Mouse (Mus musculus) embryonic facial prominence, embryonic 14.5 days (tissue): ENCODE measurements at regions not wholly inside any gene's neighbourhood (a gene's known extent, or its start where the extent isn't known, plus 50 kb on each side); places are given as distances from the start of the nearest gene placed in this dataset.

Experiments
- ATAC-seq: fragments of 200-750 bp; cut with Nextera tagmentation; 2 replicates; pipeline ENCODE4 v1.8.0; 2017; ENCODE audit warnings: low read depth, moderate number of reproducible peaks, moderate TSS enrichment
- DNase-seq: peaks from one replicate; pipeline ENCODE4 v3.0.0-alpha.2; 2015; ENCODE audit warnings: low spot score
- H3K27ac ChIP-seq: fragments of 300-500 bp; sonication (generic); replicated peaks from 2 replicates; pipeline ENCODE4 v1.5.1; 2014; ENCODE audit warnings: low read depth, mild to moderate bottlenecking, low read length, moderate library complexity
- H3K27me3 ChIP-seq: fragments of 300-500 bp; sonication (generic); replicated peaks from 2 replicates; pipeline ENCODE4 v1.6.1; 2014; ENCODE audit warnings: low read length; ENCODE audit not compliant: control insufficient read depth, insufficient read depth
- H3K36me3 ChIP-seq: fragments of 300-500 bp; sonication (generic); 2 replicates; pipeline ENCODE4 v1.6.1; 2014; ENCODE audit warnings: low read length, mixed read lengths; ENCODE audit not compliant: control insufficient read depth, insufficient read depth
- H3K4me1 ChIP-seq: fragments of 300-500 bp; sonication (generic); 2 replicates; pipeline ENCODE4 v1.6.1; 2014; ENCODE audit warnings: antibody characterized with exemption, low read length; ENCODE audit not compliant: control insufficient read depth, insufficient read depth
- H3K4me2 ChIP-seq: fragments of 300-500 bp; sonication (generic); 2 replicates; pipeline ENCODE4 v1.6.1; 2014; ENCODE audit warnings: low read depth, mild to moderate bottlenecking, low read length, moderate library complexity, mixed read lengths
- H3K4me3 ChIP-seq: fragments of 300-500 bp; sonication (generic); 2 replicates; pipeline ENCODE4 v1.5.1; 2014; ENCODE audit warnings: low read depth, mild to moderate bottlenecking, low read length
- H3K9ac ChIP-seq: fragments of 300-500 bp; sonication (generic); 2 replicates; pipeline ENCODE4 v1.6.1; 2014; ENCODE audit warnings: low read depth, mild to moderate bottlenecking, low read length, moderate library complexity, mixed read lengths
- H3K9me3 ChIP-seq: fragments of 300-500 bp; sonication (generic); 2 replicates; pipeline ENCODE4 v1.6.1; 2016; ENCODE audit warnings: low read length; ENCODE audit not compliant: control insufficient read depth
- WGBS: fragments of 180-500 bp; shearing (Covaris S2); extraction: QIAGEN DNeasy Blood & Tissue Kit; methylation state at CpG from one replicate; pipeline ENCODE4 v1.1.7; 2014; 5-methylcytosine and 5-hydroxymethylcytosine counted together

DNA sequence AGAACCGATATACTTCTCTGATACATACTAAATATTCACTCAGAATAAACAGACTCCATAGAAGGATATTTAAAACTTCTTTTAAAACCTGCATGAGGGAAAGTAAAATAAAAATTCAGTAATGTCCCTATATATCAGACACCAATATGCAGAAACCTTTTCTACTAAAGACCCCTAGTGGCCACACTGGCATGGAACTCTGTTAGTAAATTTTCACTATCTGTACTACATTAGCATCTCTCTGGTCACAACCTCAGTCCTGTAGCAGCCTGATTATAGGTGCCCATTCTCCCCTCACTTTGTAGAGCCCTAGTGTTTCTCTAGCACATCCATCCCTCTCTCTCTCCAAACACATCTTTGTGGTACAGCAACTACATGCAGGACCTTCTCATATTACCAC is 970.3 kb downstream of the Cdh11 start:
- 93% methylated on average over 1 of the region's 1 CpGs for WGBS
- H3K27me3 ChIP-seq, result no peaks in the 10 kb centered on the region
- H3K27ac ChIP-seq, result no peak overlapping the region
- no peak overlapping the region for H3K4me2 ChIP-seq
- no peak overlapping the region for H3K4me3 ChIP-seq
- H3K4me1 ChIP-seq, result no peaks in the 10 kb centered on the region
- no peak for DNase-seq
- H3K9ac ChIP-seq, result no peak overlapping the region
- no peaks in the 10 kb centered on the region for H3K36me3 ChIP-seq
- no peak for ATAC-seq
- H3K9me3 ChIP-seq, result no peaks in the 10 kb centered on the region

DNA sequence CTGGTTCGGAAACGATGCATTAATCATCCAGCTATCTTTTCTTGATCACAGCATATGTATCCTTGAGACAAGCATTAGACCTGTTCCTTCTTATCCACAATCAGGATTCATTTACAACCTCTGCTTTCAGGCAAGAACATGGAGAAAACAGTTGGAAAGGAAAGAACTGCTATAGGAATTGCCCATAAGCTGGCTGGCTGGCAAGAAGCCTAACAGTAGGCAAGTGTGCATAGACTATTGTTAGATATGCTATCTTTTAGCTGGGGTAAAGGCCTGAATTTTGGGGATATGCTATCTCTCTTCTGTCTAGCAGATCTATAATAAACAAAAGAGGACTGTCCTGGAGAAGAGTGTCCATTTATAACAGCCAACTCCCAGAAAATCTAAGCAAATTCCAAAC is 981.9 kb downstream of the Cdh11 start:
- 77% methylated on average over 2 of the region's 2 CpGs for WGBS
- no peak overlapping the region for H3K4me2 ChIP-seq
- no peak for ATAC-seq
- no peak overlapping the region for H3K4me3 ChIP-seq
- H3K27me3 ChIP-seq, result no peaks in the 10 kb centered on the region
- no peak overlapping the region for H3K9ac ChIP-seq
- H3K9me3 ChIP-seq, result no peaks in the 10 kb centered on the region
- H3K36me3 ChIP-seq, result no peaks in the 10 kb centered on the region
- no peak overlapping the region for H3K27ac ChIP-seq
- DNase-seq, result no peak
- H3K4me1 ChIP-seq, result no peaks in the 10 kb centered on the region

DNA sequence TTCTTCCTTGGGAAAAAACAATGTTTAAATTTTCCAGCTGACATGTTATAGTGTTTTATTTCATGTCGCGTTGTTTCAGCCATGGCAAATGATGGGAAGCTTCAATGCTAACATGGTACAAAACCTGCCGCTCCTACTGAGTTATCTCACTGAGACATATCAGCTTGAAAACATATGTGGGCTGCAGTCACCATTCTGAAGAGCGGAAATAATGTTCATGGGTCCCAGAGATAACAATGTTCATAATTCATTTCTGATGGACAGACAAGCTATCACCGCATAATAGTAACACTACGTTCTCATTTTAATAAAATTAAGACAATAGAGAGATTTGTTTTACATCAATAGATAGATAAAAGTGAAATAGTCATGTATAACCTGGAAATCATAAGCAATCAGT is 983.3 kb downstream of the Cdh11 start:
- no peak overlapping the region for H3K4me3 ChIP-seq
- H3K9me3 ChIP-seq, result no peaks in the 10 kb centered on the region
- no peak overlapping the region for H3K9ac ChIP-seq
- 86% methylated on average over 6 of the region's 6 CpGs for WGBS
- DNase-seq, result no peak
- H3K27me3 ChIP-seq, result no peaks in the 10 kb centered on the region
- H3K4me2 ChIP-seq, result no peak overlapping the region
- no peak overlapping the region for H3K27ac ChIP-seq
- ATAC-seq, result no peak
- H3K36me3 ChIP-seq, result no peaks in the 10 kb centered on the region
- H3K4me1 ChIP-seq, result no peaks in the 10 kb centered on the region

- Histone ChIP-seq H3K4me3 (no peak overlapping the region), H3K4me1 (no peaks in the 10 kb centered on the region), H3K9me3 (no peaks in the 10 kb centered on the region), H3K36me3 (no peaks in the 10 kb centered on the region), H3K27me3 (no peaks in the 10 kb centered on the region), H3K27ac (no peak overlapping the region), H3K9ac (no peak overlapping the region), H3K4me2 (no peak overlapping the region)
- DNase-seq, result peak; percentile 26
- ATAC-seq, result no peak
- WGBS, result 64% methylated on average over 1 of the region's 1 CpGs
These were observed 994.7 kb downstream of the Cdh11 start for GRCm38 (mm10) chr8:101790785-101791184.

DNA sequence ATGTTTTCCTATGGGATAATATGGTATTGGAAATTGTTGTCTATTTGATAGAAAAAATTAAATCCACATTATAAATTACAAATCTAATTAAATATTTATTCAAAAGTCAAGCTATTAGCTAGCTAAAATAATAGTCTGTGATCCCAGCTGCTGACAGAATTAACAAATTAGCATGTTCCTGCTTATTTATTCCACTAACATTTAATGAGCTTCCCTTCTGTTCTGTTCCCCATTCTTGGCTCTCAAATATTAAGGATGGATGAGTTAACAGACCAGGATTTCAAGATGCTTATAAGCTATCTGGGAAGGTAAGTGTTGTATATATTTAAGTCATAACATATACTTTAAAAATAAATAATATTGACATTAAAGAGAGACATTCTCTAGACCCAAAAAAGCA is 998.6 kb downstream of the Cdh11 start:
- Histone ChIP-seq H3K4me1 (no peaks in the 10 kb centered on the region), H3K36me3 (no peaks in the 10 kb centered on the region), H3K9me3 (no peaks in the 10 kb centered on the region), H3K27ac (no peak overlapping the region), H3K4me3 (no peak overlapping the region), H3K4me2 (no peak overlapping the region), H3K27me3 (no peaks in the 10 kb centered on the region), H3K9ac (no peak overlapping the region)
- ATAC-seq (no peak), DNase-seq (no peak)

- Histone ChIP-seq H3K9me3 (no peaks in the 10 kb centered on the region), H3K4me3 (no peak overlapping the region), H3K9ac (no peak overlapping the region), H3K4me2 (no peak overlapping the region), H3K27ac (no peak overlapping the region), H3K4me1 (no peaks in the 10 kb centered on the region), H3K27me3 (no peaks in the 10 kb centered on the region), H3K36me3 (no peaks in the 10 kb centered on the region)
- WGBS, result 51% methylated on average over 2 of the region's 2 CpGs
- ATAC-seq, result no peak
- no peak for DNase-seq
These were observed 1002.9 kb downstream of the Cdh11 start for GRCm38 (mm10) chr8:101782556-101782955.

DNA sequence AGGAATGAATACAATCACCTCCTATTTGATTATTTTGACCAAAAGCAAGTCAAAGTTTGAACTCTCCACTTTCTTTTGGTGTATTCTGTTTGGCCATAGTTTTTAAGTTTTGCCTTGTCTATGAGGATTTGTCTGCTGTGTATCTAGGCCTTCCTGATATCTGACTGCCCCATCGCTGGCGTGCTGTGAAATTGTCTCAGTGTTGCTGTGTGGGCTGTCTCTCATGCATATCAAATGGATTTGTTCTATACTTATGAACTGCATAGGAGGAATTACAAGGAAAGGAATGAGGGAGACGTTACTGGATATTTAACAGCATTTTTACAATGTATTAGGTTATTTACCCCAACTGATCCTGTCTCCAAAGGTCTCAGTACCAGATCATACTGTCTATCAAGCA is 1003.5 kb downstream of the Cdh11 start:
- no peak for ATAC-seq
- Histone ChIP-seq H3K27me3 (no peaks in the 10 kb centered on the region), H3K9me3 (no peaks in the 10 kb centered on the region), H3K4me3 (no peak overlapping the region), H3K36me3 (no peaks in the 10 kb centered on the region), H3K4me1 (no peaks in the 10 kb centered on the region), H3K27ac (no peak overlapping the region), H3K9ac (no peak overlapping the region), H3K4me2 (no peak overlapping the region)
- 68% methylated on average over 3 of the region's 3 CpGs for WGBS
- DNase-seq, result no peak

GRCm38 (mm10) chr8:101779966-101780365 is 1005.5 kb downstream of the Cdh11 start:
- ATAC-seq (peak; percentile 63; the same call in 1 of the 2 replicates), DNase-seq (peak; percentile 65)
- H3K27me3 ChIP-seq, result no peaks in the 10 kb centered on the region
- H3K4me3 ChIP-seq, result no peak overlapping the region
- H3K27ac ChIP-seq, result no peak overlapping the region
- no peaks in the 10 kb centered on the region for H3K36me3 ChIP-seq
- no peaks in the 10 kb centered on the region for H3K9me3 ChIP-seq
- H3K9ac ChIP-seq, result no peak overlapping the region
- no peak overlapping the region for H3K4me2 ChIP-seq
- H3K4me1 ChIP-seq, result no peaks in the 10 kb centered on the region

DNA sequence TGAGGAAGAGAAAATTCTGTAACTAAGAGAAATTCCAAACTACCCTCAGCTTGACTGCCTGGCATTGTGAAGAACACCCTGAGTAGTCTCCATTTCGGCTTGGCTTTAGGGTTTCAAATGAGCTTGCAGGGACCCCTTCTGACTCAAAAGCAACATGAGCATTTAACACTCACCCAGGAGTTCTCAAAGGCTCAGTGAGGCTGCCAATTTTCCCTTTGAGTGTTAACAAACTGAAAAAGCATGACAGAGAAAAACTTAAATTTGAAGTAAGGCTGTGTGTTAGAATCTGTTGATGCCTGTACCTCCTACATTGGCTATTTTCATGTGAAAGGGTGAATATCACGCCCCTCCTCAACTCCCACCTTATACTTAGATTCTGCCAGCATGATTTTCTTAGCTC is 1017.9 kb downstream of the Cdh11 start:
- Histone ChIP-seq H3K36me3 (no peaks in the 10 kb centered on the region), H3K9me3 (no peaks in the 10 kb centered on the region), H3K4me1 (no peaks in the 10 kb centered on the region), H3K9ac (no peak overlapping the region), H3K27ac (no peak overlapping the region), H3K27me3 (no peaks in the 10 kb centered on the region), H3K4me2 (no peak overlapping the region), H3K4me3 (no peak overlapping the region)
- ATAC-seq (no peak), DNase-seq (peak; percentile 20)
- 44% methylated on average over 2 of the region's 2 CpGs for WGBS
